Mouse (Mus musculus): Measurements from ENCODE around the gene Ffar3. TPM values are rescaled to one million over a fixed set of nuclear protein-coding genes. Genes with fewer than 3 reads are reported as not detected.
"Not testable (repeated sequence)": the region's sequence is repeated elsewhere in the genome, so short reads cannot be mapped to it uniquely, and the experiment has no call there.

Ffar3 gene
- polyA plus RNA-seq, 1 experiment from 2014 or later: 0.12 TPM

- Histone ChIP-seq H3K27me3 (ENCODE audit: insufficient read depth, low read length) (no peaks in the 10 kb centered on the region), H3K9me3 (ENCODE audit: low read length) (no peaks in the 10 kb centered on the region), H3K36me3 (ENCODE audit: insufficient read depth, low read length) (no peaks in the 10 kb centered on the region), H3K9ac (replicated peaks; ENCODE audit: low read length) (no peak overlapping the region), H3K27ac (ENCODE audit: low read length) (no peak overlapping the region), H3K4me1 (ENCODE audit: insufficient read depth, low read length) (no peaks in the 10 kb centered on the region), H3K4me3 (ENCODE audit: low read length) (no peak overlapping the region), H3K4me2 (replicated peaks; ENCODE audit: low read depth, low read length) (no peak overlapping the region)
- WGBS: 63% methylated on average over 3 of the region's 3 CpGs
- ATAC-seq (ENCODE audit: low FRiP score, low TSS enrichment): no peak
Measured at GRCm38 (mm10) chr7:30829428-30829827, 26.6 kb downstream of the Ffar3 start.

- not testable (repeated sequence) for H3K4me3 ChIP-seq (ENCODE audit: low read length); H3K36me3 ChIP-seq (ENCODE audit: insufficient read depth, low read length); H3K4me1 ChIP-seq (ENCODE audit: insufficient read depth, low read length); H3K27me3 ChIP-seq (ENCODE audit: insufficient read depth, low read length); H3K4me2 ChIP-seq (replicated peaks; ENCODE audit: low read depth, low read length); H3K27ac ChIP-seq (ENCODE audit: low read length); H3K9me3 ChIP-seq (ENCODE audit: low read length); ATAC-seq (ENCODE audit: low FRiP score, low TSS enrichment); H3K9ac ChIP-seq (replicated peaks; ENCODE audit: low read length)
Measured at GRCm38 (mm10) chr7:30828871-30829270, 27.1 kb downstream of the Ffar3 start.

- Histone ChIP-seq H3K27ac (ENCODE audit: low read length) (no peak overlapping the region), H3K4me1 (ENCODE audit: insufficient read depth, low read length) (no peaks in the 10 kb centered on the region), H3K27me3 (ENCODE audit: insufficient read depth, low read length) (no peaks in the 10 kb centered on the region), H3K36me3 (ENCODE audit: insufficient read depth, low read length) (no peaks in the 10 kb centered on the region), H3K4me2 (replicated peaks; ENCODE audit: low read depth, low read length) (no peak overlapping the region), H3K9ac (replicated peaks; ENCODE audit: low read length) (no peak overlapping the region), H3K9me3 (ENCODE audit: low read length) (no peaks in the 10 kb centered on the region), H3K4me3 (ENCODE audit: low read length) (no peak overlapping the region)
- WGBS: 94% methylated on average over 10 of the region's 10 CpGs
- no peak for ATAC-seq (ENCODE audit: low FRiP score, low TSS enrichment)
Measured at GRCm38 (mm10) chr7:30826660-30827059, 29.3 kb downstream of the Ffar3 start.

- no peak overlapping the region for H3K9ac ChIP-seq (replicated peaks; ENCODE audit: low read length)
- no peaks in the 10 kb centered on the region for H3K36me3 ChIP-seq (ENCODE audit: insufficient read depth, low read length)
- H3K9me3 ChIP-seq (ENCODE audit: low read length): no peaks in the 10 kb centered on the region
- H3K4me2 ChIP-seq (replicated peaks; ENCODE audit: low read depth, low read length): no peak overlapping the region
- 89% methylated on average over 3 of the region's 3 CpGs for WGBS
- no peaks in the 10 kb centered on the region for H3K27me3 ChIP-seq (ENCODE audit: insufficient read depth, low read length)
- H3K27ac ChIP-seq (ENCODE audit: low read length): no peak overlapping the region
- H3K4me3 ChIP-seq (ENCODE audit: low read length): no peak overlapping the region
- H3K4me1 ChIP-seq (ENCODE audit: insufficient read depth, low read length): peaks cover 3% of the 10 kb centered on the region
- no peak for ATAC-seq (ENCODE audit: low FRiP score, low TSS enrichment)
Measured at GRCm38 (mm10) chr7:30824306-30824705, 31.7 kb downstream of the Ffar3 start.

- WGBS: 90% methylated on average over 18 of the region's 18 CpGs
- peaks cover 3% of the 10 kb centered on the region for H3K4me1 ChIP-seq (ENCODE audit: insufficient read depth, low read length)
- no peaks in the 10 kb centered on the region for H3K36me3 ChIP-seq (ENCODE audit: insufficient read depth, low read length)
- no peaks in the 10 kb centered on the region for H3K27me3 ChIP-seq (ENCODE audit: insufficient read depth, low read length)
- no peak within 1 kb of the TSS for H3K27ac ChIP-seq (ENCODE audit: low read length)
- no peak for ATAC-seq (ENCODE audit: low FRiP score, low TSS enrichment)
- H3K9ac ChIP-seq (replicated peaks; ENCODE audit: low read length): no peak within 1 kb of the TSS
- no peaks in the 10 kb centered on the region for H3K9me3 ChIP-seq (ENCODE audit: low read length)
- no peak within 1 kb of the TSS for H3K4me2 ChIP-seq (replicated peaks; ENCODE audit: low read depth, low read length)
- H3K4me3 ChIP-seq (ENCODE audit: low read length): no peak within 1 kb of the TSS
Measured at GRCm38 (mm10) chr7:30823675-30824074, 32.3 kb downstream of the Ffar3 start, which contains the start of gene Ffar2. TSS of gene Ffar2 (minus strand) at chr7:30823775.

GRCm38 (mm10) chr7:30821532-30821931, 34.4 kb downstream of the Ffar3 start:
- 41% methylated on average over 5 of the region's 5 CpGs for WGBS
- H3K4me3 ChIP-seq (ENCODE audit: low read length): no peak overlapping the region
- H3K9me3 ChIP-seq (ENCODE audit: low read length): no peaks in the 10 kb centered on the region
- no peak overlapping the region for H3K9ac ChIP-seq (replicated peaks; ENCODE audit: low read length)
- H3K36me3 ChIP-seq (ENCODE audit: insufficient read depth, low read length): no peaks in the 10 kb centered on the region
- H3K4me1 ChIP-seq (ENCODE audit: insufficient read depth, low read length): peaks cover 3% of the 10 kb centered on the region
- H3K4me2 ChIP-seq (replicated peaks; ENCODE audit: low read depth, low read length): no peak overlapping the region
- H3K27me3 ChIP-seq (ENCODE audit: insufficient read depth, low read length): no peaks in the 10 kb centered on the region
- H3K27ac ChIP-seq (ENCODE audit: low read length): no peak overlapping the region
- no peak; the same call in 1 of the 2 replicates for ATAC-seq (ENCODE audit: low FRiP score, low TSS enrichment)

GRCm38 (mm10) chr7:30820854-30821445, 35.0 kb downstream of the Ffar3 start:
- H3K4me2 ChIP-seq (replicated peaks; ENCODE audit: low read depth, low read length): no peak overlapping the region
- H3K27me3 ChIP-seq (ENCODE audit: insufficient read depth, low read length): no peaks in the 10 kb centered on the region
- H3K9me3 ChIP-seq (ENCODE audit: low read length): no peaks in the 10 kb centered on the region
- no peak overlapping the region for H3K4me3 ChIP-seq (ENCODE audit: low read length)
- H3K27ac ChIP-seq (ENCODE audit: low read length): no peak overlapping the region
- no peak overlapping the region for H3K9ac ChIP-seq (replicated peaks; ENCODE audit: low read length)
- H3K36me3 ChIP-seq (ENCODE audit: insufficient read depth, low read length): no peaks in the 10 kb centered on the region
- ATAC-seq (ENCODE audit: low FRiP score, low TSS enrichment): peak; percentile 31; the same call in 1 of the 2 replicates
- 26% methylated on average over 7 of the region's 7 CpGs for WGBS
- H3K4me1 ChIP-seq (ENCODE audit: insufficient read depth, low read length): peaks cover 3% of the 10 kb centered on the region

- Histone ChIP-seq H3K27ac (ENCODE audit: low read length) (no peak overlapping the region), H3K9ac (replicated peaks; ENCODE audit: low read length) (no peak overlapping the region), H3K27me3 (ENCODE audit: insufficient read depth, low read length) (no peaks in the 10 kb centered on the region), H3K9me3 (ENCODE audit: low read length) (no peaks in the 10 kb centered on the region), H3K4me3 (ENCODE audit: low read length) (no peak overlapping the region), H3K4me2 (replicated peaks; ENCODE audit: low read depth, low read length) (no peak overlapping the region), H3K4me1 (ENCODE audit: insufficient read depth, low read length) (peaks cover 3% of the 10 kb centered on the region), H3K36me3 (ENCODE audit: insufficient read depth, low read length) (no peaks in the 10 kb centered on the region)
- 56% methylated on average over 6 of the region's 6 CpGs for WGBS
- ATAC-seq (ENCODE audit: low FRiP score, low TSS enrichment): no peak
Measured at GRCm38 (mm10) chr7:30820131-30820530, 35.8 kb downstream of the Ffar3 start.

GRCm38 (mm10) chr7:30812291-30812807, 43.6 kb downstream of the Ffar3 start:
- H3K4me1 ChIP-seq (ENCODE audit: insufficient read depth, low read length): peaks cover 10% of the 10 kb centered on the region; the same call in 1 of the 2 replicates
- peak overlapping the region; percentile 46; the same call in 1 of the 2 replicates for H3K27ac ChIP-seq (ENCODE audit: low read length)
- H3K9ac ChIP-seq (replicated peaks; ENCODE audit: low read length): no peak overlapping the region
- 76% methylated on average over 6 of the region's 6 CpGs for WGBS
- H3K36me3 ChIP-seq (ENCODE audit: insufficient read depth, low read length): no peaks in the 10 kb centered on the region
- H3K9me3 ChIP-seq (ENCODE audit: low read length): peaks cover 6% of the 10 kb centered on the region; the same call in 1 of the 2 replicates
- no peak overlapping the region for H3K4me3 ChIP-seq (ENCODE audit: low read length)
- no peak for ATAC-seq (ENCODE audit: low FRiP score, low TSS enrichment)
- no peak overlapping the region for H3K4me2 ChIP-seq (replicated peaks; ENCODE audit: low read depth, low read length)
- H3K27me3 ChIP-seq (ENCODE audit: insufficient read depth, low read length): no peaks in the 10 kb centered on the region

GRCm38 (mm10) chr7:30811757-30812290, 44.2 kb downstream of the Ffar3 start:
- no peak overlapping the region for H3K9ac ChIP-seq (replicated peaks; ENCODE audit: low read length)
- 46% methylated on average over 9 of the region's 9 CpGs for WGBS
- H3K27me3 ChIP-seq (ENCODE audit: insufficient read depth, low read length): no peaks in the 10 kb centered on the region
- ATAC-seq (ENCODE audit: low FRiP score, low TSS enrichment): 0 out of 2 replicates have a peak, but pooled peaks have one; percentile 19
- H3K27ac ChIP-seq (ENCODE audit: low read length): peak overlapping the region; percentile 46; the same call in 1 of the 2 replicates
- peaks cover 10% of the 10 kb centered on the region; the same call in 1 of the 2 replicates for H3K4me1 ChIP-seq (ENCODE audit: insufficient read depth, low read length)
- no peaks in the 10 kb centered on the region for H3K36me3 ChIP-seq (ENCODE audit: insufficient read depth, low read length)
- no peak overlapping the region for H3K4me3 ChIP-seq (ENCODE audit: low read length)
- H3K9me3 ChIP-seq (ENCODE audit: low read length): peaks cover 6% of the 10 kb centered on the region; the same call in 1 of the 2 replicates
- H3K4me2 ChIP-seq (replicated peaks; ENCODE audit: low read depth, low read length): no peak overlapping the region

Measured in kidney, embryonic 16.5 days (tissue).